Comparison of ENCODE assay signal across 16 mouse cellular contexts in the genomic region with DNA sequence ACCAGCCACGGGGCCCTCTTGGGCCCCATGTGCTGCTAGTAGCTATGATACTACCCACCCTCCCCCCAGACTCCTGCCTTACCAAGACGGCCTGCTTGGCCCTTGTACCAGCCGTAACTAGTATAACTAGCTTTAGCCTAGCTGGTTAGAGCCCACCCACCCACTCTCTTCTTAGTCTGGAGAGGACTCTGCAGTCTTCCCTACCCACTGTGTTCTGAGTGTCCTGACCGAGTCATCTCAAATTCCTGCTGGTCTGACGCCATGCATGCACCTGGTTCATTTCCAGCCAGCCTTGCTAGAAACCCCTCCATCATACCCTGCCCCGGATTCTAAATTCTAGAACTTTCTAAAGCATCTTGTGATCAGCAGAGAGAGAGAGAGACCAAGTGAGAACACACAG. TPM values are rescaled to one million over a fixed set of nuclear protein-coding genes. Genes with fewer than 3 reads are reported as not detected.
DNase-seq lines count a peak whose midpoint lies in the region; ATAC-seq and TF ChIP-seq lines count a peak whose summit lies in the region.
"Had no signal": no experiment of that assay in that cellular context is flagged by ENCODE, and none has a peak within 500 bp of the region (broad histone marks: within the 10 kb centered on the region; RNA-seq: fewer than 3 reads in every experiment).

No protein-coding gene starts in this region.

- peak overlapping the region; percentile 84 for H3K4me2 ChIP-seq in embryonic facial prominence, embryonic 12.5 days (replicated peaks)
- H3K4me2 ChIP-seq in hindbrain, embryonic 14.5 days (replicated peaks), result peak overlapping the region; percentile 68
- H3K4me2 ChIP-seq in midbrain, embryonic 11.5 days, result peak overlapping the region; percentile 82
- no peak overlapping the region for H3K4me2 ChIP-seq in liver, postnatal 0 days (ENCODE audit: low read depth, low read length)

- ATAC-seq in embryonic facial prominence, embryonic 12.5 days (ENCODE audit: insufficient number of reproducible peaks, insufficient read depth, low FRiP score, low TSS enrichment), result no peak
- ATAC-seq in hindbrain, embryonic 14.5 days (ENCODE audit: low FRiP score), result no peak
- ATAC-seq in midbrain, embryonic 11.5 days (ENCODE audit: low FRiP score), result no peak
- ATAC-seq in CD4-positive, CD25-positive, alpha-beta regulatory T cell, adult 4 months, result no peak
- ATAC-seq in liver, postnatal 0 days, result no peak
- ATAC-seq: activated CD4-positive, CD25-positive, alpha-beta regulatory T cell, adult 4 months had no signal

- H3K4me1 ChIP-seq in brown adipose tissue, adult 24 weeks (ENCODE audit: control insufficient read depth, insufficient read depth, insufficient read length, low read length), result peaks cover 23% of the 10 kb centered on the region
- H3K4me1 ChIP-seq in embryonic facial prominence, embryonic 12.5 days, result peaks cover 72% of the 10 kb centered on the region
- peaks cover 77% of the 10 kb centered on the region for H3K4me1 ChIP-seq in hindbrain, embryonic 14.5 days (replicated peaks; ENCODE audit: control insufficient read depth, insufficient read depth, low read length)
- H3K4me1 ChIP-seq in midbrain, embryonic 11.5 days (ENCODE audit: control insufficient read depth, insufficient read depth, low read length), result peaks cover 72% of the 10 kb centered on the region
- H3K4me1 ChIP-seq in liver, postnatal 0 days (ENCODE audit: insufficient read depth), result peaks cover 3% of the 10 kb centered on the region; the same call in 1 of the 2 replicates

- H3K4me3 ChIP-seq in brown adipose tissue, adult 24 weeks (ENCODE audit: insufficient read depth, low read depth, low read length), result no peak overlapping the region
- no peak overlapping the region for H3K4me3 ChIP-seq in embryonic facial prominence, embryonic 12.5 days
- no peak overlapping the region for H3K4me3 ChIP-seq in hindbrain, embryonic 14.5 days (replicated peaks; ENCODE audit: low read length)
- H3K4me3 ChIP-seq in midbrain, embryonic 11.5 days (ENCODE audit: low read depth, low read length), result peak overlapping the region; percentile 10
- no peak overlapping the region for H3K4me3 ChIP-seq in liver, postnatal 0 days (ENCODE audit: low read depth, low read length)

- no peaks in the 10 kb centered on the region for H3K9me3 ChIP-seq in embryonic facial prominence, embryonic 12.5 days
- no peaks in the 10 kb centered on the region for H3K9me3 ChIP-seq in hindbrain, embryonic 14.5 days (ENCODE audit: control insufficient read depth, low read length)
- no peaks in the 10 kb centered on the region; the same call in 1 of the 2 replicates for H3K9me3 ChIP-seq in midbrain, embryonic 11.5 days (ENCODE audit: control insufficient read depth, low read length)
- no peaks in the 10 kb centered on the region for H3K9me3 ChIP-seq in liver, postnatal 0 days (ENCODE audit: low read length)

- WGBS in embryonic facial prominence, embryonic 12.5 days, result 58% methylated on average over 6 of the region's 6 CpGs
- WGBS in hindbrain, embryonic 14.5 days, result 70% methylated on average over 6 of the region's 6 CpGs
- 60% methylated on average over 6 of the region's 6 CpGs for WGBS in midbrain, embryonic 11.5 days
- 80% methylated on average over 6 of the region's 6 CpGs for WGBS in liver, postnatal 0 days (ENCODE audit: insufficient replicate concordance)

- 0 out of 2 replicates have a peak overlapping the region, but pooled peaks have one; percentile 6 for H3K27ac ChIP-seq in brown adipose tissue, adult 24 weeks (replicated peaks; ENCODE audit: low read depth, low read length)
- H3K27ac ChIP-seq in embryonic facial prominence, embryonic 12.5 days, result no peak overlapping the region
- peak overlapping the region; percentile 57; the same call in 1 of the 2 replicates for H3K27ac ChIP-seq in hindbrain, embryonic 14.5 days
- no peak overlapping the region for H3K27ac ChIP-seq in midbrain, embryonic 11.5 days (ENCODE audit: low read depth, low read length)
- no peak overlapping the region for H3K27ac ChIP-seq in liver, postnatal 0 days (ENCODE audit: low read depth)
- H3K27ac ChIP-seq: stomach, postnatal 0 days had no signal

- 0 out of 2 replicates have a peak overlapping the region, but pooled peaks have one; percentile 7 for H3K9ac ChIP-seq in embryonic facial prominence, embryonic 12.5 days
- peak overlapping the region; percentile 35 for H3K9ac ChIP-seq in hindbrain, embryonic 14.5 days
- peak overlapping the region; percentile 33 for H3K9ac ChIP-seq in midbrain, embryonic 11.5 days (ENCODE audit: low read length)
- H3K9ac ChIP-seq in liver, postnatal 0 days (replicated peaks), result no peak overlapping the region

- no peak for TF ChIP-seq CTCF in liver, postnatal 0 days (IDR thresholded peaks at IDR 0.05; ENCODE audit: low read depth)

- no peak for DNase-seq in hindbrain, embryonic 14.5 days (ENCODE audit: low spot score)
- DNase-seq in midbrain, embryonic 11.5 days (ENCODE audit: low spot score, missing footprints), result peak; percentile 86
- DNase-seq in cerebellum, postnatal 14 days, result no peak
- DNase-seq in liver, postnatal 0 days, result no peak
- DNase-seq in adrenal gland, postnatal 25 days, result no peak
- DNase-seq: cerebellum, adult 2 months; gastrocnemius, postnatal 25 days; left cerebral cortex, postnatal 4 days; lung, adult 2 months; spleen, adult 18-20 months; thymus, postnatal 4 days had no signal

- H3K36me3 ChIP-seq in embryonic facial prominence, embryonic 12.5 days, result peaks cover 41% of the 10 kb centered on the region
- H3K36me3 ChIP-seq in hindbrain, embryonic 14.5 days (replicated peaks; ENCODE audit: control insufficient read depth, insufficient read depth), result peaks cover 36% of the 10 kb centered on the region
- peaks cover 26% of the 10 kb centered on the region for H3K36me3 ChIP-seq in midbrain, embryonic 11.5 days (ENCODE audit: control insufficient read depth, insufficient read depth, low read length)
- H3K36me3 ChIP-seq in liver, postnatal 0 days (replicated peaks; ENCODE audit: insufficient read depth, low read length), result no peaks in the 10 kb centered on the region

- H3K27me3 ChIP-seq in embryonic facial prominence, embryonic 12.5 days, result no peaks in the 10 kb centered on the region
- H3K27me3 ChIP-seq in hindbrain, embryonic 14.5 days (ENCODE audit: control insufficient read depth, insufficient read depth, low read length), result no peaks in the 10 kb centered on the region
- no peaks in the 10 kb centered on the region for H3K27me3 ChIP-seq in midbrain, embryonic 11.5 days (ENCODE audit: control insufficient read depth, insufficient read depth, low read length)
- no peaks in the 10 kb centered on the region for H3K27me3 ChIP-seq in liver, postnatal 0 days (ENCODE audit: insufficient read depth, low read length)

- no peak for TF ChIP-seq EP300 in liver, postnatal 0 days (IDR thresholded peaks at IDR 0.05; ENCODE audit: low read depth)

RNA-seq across cellular contexts. Expression of a gene that starts 9.6 kb away (rescaled TPM):
- polyA plus RNA-seq in brown adipose tissue, adult 24 weeks (2012; ENCODE audit: insufficient read depth, insufficient read length, missing spikeins), result 18.4 and 19.4 TPM in 2 replicates
- polyA plus RNA-seq in embryonic facial prominence, embryonic 12.5 days (2016; fragmentation: Nextera tagmentation; extraction: Ambion mirVana), result 15.1 and 17.5 TPM in 2 replicates
- 9.0 and 11.7 TPM in 2 replicates for polyA plus RNA-seq in hindbrain, embryonic 14.5 days (2014; fragmentation: Nextera tagmentation; extraction: Ambion mirVana)
- 20.8 and 23.1 TPM in 2 replicates for polyA plus RNA-seq in midbrain, embryonic 11.5 days (2014; fragmentation: Nextera tagmentation; extraction: Ambion mirVana)
- polyA plus RNA-seq in CD4-positive, CD25-positive, alpha-beta regulatory T cell, adult 4 months (2017; shearing (Covaris generic)), result 10 to 100 TPM in 1 of 2 experiments, 1 to 10 TPM in 1; 4.4 to 10.5 TPM
- polyA plus RNA-seq in liver, postnatal 0 days (2015; fragmentation: Nextera tagmentation; extraction: Ambion mirVana), result 0.47 and 0.63 TPM in 2 replicates
- 42.0 and 43.5 TPM in 2 replicates for total RNA-seq in adrenal gland, postnatal 25 days (2021)

Comparison
In these comparisons a context has a peak if more than half of its experiments do, and no peak if none do; other contexts are left out.
1. H3K27ac ChIP-seq: peak in brown adipose tissue, adult 24 weeks (single experiment) and hindbrain, embryonic 14.5 days (single experiment); none in embryonic facial prominence, embryonic 12.5 days (single experiment), midbrain, embryonic 11.5 days (single experiment) and liver, postnatal 0 days (single experiment).